Mouse (Mus musculus) forelimb bud, embryonic 11.5 days (tissue): ENCODE data around the gene Pum1.

ENCODE experiments used
- DNase-seq: peaks from one replicate; pipeline ENCODE4 v3.0.0-alpha.2; 2012; ENCODE audit warnings: low read depth, low spot score

The Pum1 gene

DNA sequence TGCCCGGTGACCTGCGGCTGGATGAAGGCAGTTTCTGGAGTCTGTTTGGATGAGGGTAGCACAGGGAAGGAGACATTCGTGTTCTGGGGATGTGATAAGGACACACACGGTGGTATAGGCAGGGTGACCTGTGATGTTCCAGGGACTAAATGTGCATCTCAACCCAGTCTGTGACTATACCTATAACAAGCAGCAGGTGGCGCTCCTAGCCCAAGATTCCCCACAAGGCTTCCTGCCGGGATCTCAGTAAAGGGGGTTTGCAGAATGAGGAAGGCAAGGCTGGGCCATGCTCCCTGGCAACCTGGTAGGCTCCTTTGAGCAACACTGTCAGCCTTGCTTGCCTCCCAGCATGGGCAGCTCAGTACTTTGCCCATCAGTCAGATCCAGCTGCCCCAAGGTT is 127.1 kb downstream of the Pum1 start:
- peak; percentile 91 for DNase-seq

DNA sequence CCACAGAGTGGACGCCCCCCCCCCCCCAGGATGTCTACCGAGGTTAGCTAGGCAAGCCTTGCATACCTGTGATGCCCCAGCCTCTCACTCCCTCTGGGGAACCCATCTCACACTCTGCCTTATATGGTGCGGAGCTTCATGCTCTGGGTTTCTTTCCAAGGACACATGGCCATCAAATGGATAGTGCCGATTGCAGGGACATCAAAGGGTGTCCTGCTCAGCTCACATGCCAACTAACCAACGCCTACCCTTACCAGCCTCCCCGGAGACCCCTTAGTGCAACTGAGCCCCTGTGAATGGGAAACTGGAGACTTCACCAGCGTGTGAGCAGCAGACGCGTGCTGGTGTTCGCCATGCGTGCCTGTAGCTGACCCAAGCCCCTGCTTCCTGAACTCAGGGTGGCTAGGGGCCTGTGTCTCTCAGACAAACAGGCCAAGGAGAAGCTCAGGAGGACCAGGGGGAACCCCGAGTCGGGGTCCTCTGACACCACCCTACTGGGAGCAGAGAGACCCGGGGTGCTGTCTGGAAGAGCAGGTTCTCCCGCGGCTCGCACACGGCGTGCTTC is 128.8 kb downstream of the Pum1 start:
- DNase-seq: peak; percentile 31

DNA sequence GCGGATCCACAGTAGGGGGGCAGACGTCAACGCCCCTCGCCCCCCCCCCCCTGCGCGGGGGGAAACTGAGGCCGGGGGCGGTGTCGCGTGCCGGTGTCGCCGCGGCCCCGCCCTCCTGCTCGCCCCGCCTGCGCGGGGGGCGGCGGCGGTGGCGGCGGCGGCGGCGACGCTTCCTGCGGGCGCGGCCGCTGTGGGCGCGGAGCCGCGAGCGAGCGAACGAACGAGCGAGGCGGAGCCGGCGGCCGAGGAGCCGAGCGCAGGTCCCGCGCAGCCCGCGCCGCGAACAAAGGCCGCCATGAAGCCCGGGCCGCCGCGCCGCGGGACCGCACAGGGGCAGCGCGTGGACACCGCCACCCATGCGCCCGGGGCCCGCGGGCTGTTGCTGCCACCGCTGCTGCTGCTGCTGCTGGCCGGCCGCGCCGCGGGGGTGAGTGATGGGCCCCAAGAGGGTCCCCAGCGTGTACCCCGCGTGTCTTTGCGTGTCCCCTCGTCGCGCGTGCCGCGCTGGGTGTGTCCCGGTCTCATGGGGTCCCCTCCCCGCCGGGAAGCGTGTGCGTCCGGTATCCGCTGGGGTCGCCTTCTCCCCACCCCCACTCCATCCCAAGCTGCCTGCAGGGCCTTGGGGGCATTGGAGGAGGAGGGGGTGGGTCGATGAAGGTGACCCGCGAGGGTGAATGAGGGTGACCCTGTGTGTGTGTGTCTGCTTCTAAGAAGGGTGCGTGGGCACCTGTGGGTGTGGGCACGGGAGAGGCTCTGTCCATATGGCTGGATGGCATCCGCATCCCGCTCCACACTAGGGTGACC is 129.5 kb downstream of the Pum1 start, which contains the start of gene Sdc3:
Gene Sdc3, plus strand, starts transcription at position 162 of the 804 bp plus-strand sequence.
- no peak for DNase-seq

DNA sequence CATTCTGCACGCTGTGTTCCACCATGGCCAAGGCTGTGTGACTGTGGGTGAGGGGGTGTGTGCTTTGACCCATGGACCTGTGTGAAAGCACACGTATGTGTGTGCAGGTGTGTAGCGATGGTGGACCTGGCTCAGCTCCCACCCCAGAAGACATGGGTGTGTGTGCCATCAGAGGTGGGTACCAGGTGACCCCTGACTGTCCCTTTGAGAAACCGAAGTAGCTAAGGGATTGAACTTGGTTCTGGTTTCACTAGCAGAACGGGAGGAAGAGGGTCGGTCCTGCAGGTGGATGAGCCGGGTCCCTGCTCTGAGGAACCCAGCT is 130.0 kb downstream of the Pum1 start:
- DNase-seq: no peak

DNA sequence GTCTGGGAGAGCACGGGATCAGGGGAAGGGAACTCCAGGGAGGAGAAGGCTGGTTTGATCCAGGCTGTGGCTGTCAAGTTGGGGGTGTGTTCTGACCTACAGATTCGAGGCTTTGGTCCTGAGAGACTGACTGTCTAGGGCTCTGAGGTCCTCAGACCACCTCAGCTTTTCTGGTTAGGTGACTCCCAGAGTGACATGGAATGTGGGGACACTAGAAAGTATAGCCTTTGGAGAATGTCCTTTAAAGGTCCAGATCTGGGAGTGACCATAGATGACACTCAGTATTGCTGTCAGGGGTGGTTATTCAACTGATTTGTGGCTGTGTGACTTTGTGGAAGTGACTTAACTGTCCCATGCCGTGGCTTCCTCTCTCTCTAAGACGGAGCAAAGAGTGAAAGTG is 131.7 kb downstream of the Pum1 start:
- no peak for DNase-seq

DNA sequence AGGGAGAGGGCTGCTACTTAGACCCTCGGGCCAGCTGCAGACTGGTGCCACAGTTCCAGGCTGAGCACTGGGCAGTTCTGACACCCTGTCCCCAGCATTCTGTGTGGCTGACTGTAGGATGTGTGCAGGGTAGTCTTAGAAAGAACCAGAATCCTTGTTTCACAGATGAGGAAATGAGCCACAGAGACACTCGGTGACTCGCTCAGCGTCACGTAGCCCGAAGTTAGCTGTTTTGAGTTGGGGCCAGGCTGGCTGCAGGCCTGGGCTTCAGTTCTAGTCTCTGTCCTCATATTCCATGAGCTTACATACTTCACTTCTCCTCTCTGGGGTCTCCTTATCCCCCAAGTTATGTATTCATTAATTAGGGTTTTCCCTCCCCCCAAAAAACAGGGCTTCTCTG is 132.8 kb downstream of the Pum1 start:
- DNase-seq: no peak

DNA sequence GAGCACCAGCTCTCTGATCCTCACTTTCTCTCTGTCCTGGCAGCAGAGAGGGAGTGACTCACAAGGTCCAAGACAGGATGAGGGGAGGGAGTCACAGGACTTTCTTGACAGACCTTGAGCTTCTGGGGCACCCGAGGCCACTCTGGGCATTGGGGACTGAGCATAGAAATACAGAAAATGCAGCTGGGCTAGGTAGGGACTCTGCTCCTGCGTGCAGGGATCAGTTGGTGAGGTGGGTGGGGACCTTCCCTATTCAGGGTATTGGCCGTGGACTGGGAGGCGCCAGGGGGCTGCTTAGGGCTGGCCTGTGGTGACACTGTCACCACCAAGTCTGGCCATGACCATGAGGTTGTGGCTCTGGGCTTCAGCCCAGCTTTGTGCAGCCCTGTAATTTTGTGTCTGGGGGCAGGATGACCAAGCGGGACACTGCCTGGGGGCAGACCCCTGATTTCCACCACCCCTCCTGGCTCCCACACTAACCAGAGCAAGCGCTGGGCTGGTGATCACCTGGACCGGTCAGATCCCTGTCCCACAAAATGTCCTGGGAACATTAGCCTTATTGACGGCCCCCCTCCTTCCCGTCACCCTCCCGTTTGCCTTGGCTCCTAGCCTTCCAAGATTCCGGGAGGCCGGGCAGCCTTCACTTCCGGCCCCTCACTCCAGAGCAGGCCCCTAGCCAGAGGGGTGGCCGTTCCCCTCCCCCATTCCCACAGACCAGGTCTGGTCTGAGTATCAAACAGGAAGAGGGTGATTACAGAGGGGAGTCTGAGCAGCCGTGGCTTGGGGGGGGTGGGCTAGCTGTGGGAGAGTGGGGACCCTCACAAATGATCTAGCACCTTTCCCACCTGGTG is 134.3 kb downstream of the Pum1 start:
- peak; percentile 58 for DNase-seq

DNA sequence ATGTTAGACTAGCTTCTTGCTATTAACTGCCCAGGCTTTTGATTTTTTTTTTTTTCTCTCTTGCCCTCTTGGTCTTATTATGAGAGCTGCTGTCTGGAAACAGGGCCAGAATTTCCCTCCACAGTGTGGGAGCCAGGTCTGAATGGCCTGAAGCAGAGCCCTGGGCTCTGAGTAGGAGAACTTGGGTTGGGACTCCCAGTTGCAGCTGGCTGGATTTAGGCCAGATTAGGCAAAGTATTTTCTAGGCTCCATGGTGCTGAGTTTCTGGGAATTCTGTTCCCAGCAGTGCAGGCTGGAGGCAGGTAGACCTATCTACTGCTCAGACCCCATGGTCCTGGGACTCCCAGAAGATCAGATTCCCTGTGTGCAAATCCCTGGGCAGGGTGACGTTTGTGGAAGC is 135.3 kb downstream of the Pum1 start:
- DNase-seq: no peak

DNA sequence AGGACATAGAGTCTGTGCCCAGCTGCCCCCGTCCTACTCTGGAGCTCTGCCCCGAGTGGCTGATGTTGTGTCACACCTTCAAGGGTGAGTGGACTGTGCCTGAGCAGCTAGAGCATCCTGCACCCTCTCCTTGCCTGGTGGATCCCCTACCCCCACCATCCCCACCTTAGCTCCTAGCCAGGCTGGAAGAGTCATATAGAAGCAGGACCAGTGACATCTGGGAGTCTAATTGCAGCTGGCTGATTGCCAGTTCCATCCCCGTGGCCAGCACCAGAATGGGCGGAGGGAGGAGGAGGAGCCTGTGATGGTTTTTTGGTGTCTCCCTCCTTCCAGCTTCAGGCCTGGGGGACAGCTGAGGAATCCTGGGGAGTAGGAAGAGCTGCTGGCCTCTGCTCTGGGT is 136.0 kb downstream of the Pum1 start:
- DNase-seq: no peak

DNA sequence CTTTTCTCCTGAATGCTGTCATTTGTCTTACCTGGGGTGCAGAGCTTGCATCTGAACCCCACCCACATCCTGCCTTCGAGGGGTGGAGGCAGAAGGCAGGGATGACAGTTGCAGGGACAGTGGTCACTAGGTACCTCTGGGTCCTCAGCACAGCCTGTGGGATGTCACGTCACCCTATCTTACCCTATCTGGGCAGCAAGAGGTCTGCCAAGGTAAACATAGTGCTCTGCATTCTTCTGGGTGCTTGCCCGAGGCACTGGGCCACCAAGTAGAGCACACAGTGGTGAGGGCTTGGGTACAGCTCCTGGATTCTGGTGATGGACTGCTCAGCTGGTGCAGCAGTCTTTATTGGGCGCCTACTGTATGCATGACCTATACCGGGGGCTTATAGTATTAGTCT is 136.5 kb downstream of the Pum1 start:
- no peak for DNase-seq

DNA sequence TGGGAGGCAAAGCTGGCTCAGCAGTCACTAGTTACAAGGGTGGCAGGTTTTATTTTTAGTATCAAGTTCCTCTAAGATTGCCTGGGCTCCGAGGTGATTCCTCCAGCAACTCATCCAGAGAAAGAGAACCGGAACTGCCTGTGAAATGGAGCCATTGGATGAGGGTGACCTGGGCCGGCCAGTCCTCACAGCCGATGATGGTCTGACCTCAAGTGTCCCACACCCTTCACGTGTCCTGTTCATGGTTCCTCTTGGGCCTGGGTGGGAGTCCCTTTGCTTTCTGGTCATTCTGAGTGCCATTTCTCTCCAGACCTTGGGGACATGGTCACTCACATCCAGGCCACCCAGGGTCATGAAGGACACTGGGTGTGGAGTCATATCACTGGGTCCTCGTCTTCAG is 137.0 kb downstream of the Pum1 start:
- no peak for DNase-seq

DNA sequence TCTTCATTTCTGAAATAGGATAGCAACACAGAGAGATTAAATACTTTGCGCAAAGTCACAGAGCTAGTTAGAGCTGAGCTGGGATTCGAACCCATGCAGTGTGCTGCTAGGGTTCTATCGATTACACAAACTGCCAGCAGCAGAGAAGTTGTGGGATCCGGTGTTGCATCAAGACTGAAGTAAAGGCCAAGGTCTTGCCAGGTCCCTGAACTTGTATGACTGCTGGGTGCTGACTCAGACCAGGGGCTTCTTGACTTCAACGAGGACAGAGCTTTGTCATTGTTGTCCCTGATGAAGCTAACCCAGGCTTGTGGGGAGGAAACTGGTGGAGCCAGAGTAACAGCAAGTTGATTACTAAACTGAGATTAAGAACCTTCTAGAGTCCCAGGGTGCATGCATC is 138.1 kb downstream of the Pum1 start:
- DNase-seq: no peak

DNA sequence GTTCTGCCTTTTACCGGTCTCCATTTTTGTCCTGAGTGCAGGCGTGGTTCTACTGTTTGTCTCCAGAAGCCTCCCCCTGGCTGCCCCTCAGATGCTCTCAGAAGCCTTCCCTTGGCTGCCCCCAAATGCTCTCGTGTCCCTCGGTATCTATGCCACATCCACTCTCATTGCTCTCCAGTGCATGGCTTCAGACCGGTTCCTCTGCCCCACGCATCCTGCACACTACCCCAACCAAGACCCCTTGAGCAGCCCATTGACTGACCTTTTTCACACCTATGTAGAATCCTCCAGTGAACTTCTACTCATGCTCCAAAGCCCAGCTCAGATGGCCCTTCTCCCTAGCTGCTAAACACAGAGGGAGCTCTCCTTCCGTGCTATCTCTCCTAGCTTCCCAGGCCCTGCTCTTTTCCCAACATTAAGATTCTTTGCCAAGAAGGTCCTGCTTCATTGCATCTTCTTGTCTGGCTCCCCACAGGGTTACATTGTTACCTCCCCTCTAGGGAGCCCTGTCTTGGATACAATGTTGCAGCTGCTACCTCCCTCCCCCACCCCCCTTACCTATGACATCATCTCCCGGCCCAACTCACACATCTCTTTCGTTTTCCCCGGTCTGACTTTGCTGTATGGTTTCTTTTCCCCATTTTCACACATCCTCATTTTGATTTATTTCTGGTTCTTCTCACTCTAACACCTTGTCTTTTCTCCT is 138.7 kb downstream of the Pum1 start:
- no peak for DNase-seq

DNA sequence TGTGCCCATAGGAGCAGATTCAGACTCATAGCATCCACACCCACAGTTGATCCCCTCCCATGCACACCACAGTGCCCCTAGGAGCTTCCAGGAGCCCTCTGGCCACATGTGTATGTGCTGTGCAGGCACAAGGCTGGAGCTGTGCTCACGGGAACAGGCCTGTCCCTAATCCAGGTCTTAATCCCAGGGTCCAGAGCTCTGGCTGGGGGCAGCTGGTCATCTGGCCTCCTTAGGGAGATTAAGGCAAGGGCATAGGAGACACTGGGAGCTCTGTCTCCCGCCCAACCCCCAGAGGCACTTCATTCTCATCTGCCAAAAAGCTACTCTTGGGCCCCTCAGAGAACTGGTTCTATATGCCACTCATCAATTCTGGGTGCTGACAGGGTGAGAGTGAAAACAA is 140.5 kb downstream of the Pum1 start:
- no peak for DNase-seq

DNA sequence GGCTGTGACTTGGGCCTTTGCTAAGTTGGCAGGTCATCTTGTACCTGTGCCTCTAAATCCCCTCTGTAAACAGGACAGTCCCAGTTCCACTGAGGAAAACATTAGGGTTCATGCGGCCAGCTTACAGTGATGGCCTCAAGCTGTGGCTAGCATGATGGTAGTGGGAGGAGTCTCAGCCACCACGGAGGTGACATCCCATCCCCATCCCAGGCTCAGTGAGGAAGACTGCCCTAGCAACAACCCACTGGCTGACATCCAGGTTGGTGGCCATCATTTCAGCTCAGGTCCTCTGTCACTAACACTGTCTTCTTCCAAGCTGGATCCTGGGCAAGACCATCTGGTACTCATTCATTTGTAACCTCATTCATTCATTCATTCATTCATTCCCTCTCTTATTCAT is 141.2 kb downstream of the Pum1 start:
- no peak for DNase-seq

DNA sequence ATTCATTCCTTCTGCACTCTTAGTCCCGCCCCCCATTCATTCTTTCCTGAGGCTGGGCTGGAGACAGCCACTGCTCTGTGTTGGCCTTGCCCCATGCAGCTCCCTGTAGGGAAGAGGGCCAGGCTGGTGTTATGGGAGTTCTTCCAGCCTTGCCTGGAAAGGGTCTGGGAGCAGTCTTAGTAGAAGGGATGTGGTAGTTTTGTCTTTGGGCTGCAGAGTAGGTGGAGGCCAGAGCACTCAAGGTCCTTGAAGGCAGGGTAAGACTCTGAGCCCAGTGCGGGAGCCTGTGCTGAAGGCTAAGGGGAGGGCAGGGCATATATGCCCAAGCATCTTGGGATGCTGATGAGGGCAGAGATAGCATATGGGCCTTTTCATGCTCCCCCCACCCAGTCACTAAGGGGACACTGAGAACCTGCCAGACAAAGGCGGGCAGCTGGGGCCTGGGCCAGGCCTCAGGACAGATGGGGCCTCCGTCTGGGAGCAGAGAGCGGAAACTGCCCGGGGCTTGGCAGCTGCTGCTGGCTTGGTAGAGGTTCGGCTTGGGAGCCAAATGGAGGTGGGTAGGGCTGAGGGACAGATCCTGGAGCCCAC is 141.7 kb downstream of the Pum1 start:
- no peak for DNase-seq

DNA sequence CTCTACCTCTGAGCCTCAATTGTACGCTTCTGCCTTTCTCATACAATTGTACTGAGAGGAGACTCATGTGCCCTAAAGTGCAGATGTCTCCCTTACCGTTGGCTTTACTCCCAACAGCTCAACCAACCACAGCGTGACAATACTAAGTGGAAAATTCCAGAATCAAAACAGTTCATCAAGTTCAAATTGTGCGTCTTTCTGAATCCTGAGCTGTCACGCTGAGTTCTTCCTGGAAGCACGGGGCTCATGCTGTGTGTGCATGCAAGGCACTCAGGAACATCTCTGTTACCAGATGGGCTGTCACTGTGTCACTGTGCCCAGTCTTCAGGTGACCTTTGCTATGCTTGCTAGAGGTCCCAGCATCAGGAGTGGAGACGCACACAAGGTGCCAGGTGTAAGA is 142.6 kb downstream of the Pum1 start:
- no peak for DNase-seq

DNA sequence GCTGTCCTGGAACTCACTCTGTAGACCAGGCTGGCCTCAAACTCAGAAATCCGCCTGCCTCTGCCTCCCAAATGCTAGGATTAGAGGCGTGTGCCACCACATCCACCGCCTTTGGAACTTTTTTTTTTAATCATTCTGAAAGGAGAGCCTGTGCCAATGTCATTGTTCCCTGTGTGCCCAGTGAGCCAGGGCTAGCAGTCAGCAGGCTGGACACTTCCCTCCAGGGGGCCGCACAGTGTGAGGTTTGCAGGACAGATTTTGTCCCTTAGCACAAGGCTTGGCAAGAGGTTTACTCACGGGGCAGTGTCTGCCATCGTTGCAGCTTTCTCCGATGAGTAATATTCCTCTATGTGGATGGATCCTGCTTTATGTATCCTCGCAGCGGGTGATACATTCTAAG is 143.6 kb downstream of the Pum1 start:
- DNase-seq: no peak

DNA sequence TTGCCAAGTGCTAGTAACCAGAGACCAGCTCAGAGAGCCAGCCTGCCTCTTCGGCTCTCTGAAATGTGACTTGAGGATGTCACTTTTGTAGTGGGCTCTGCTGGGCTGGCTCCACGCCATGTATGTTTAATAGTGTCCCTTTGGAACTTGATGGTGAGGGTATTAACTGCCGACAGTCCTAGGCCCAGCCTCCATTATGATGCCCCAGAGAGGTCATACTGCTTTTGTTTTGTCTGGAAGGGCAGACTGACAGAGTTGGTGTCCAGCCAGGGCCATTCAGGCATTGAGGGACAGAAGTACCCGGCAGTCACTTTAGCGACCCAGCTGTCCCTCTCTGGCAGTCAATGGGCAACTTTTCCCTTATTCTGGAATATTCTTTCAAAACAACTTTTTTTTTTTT is 146.7 kb downstream of the Pum1 start:
- no peak for DNase-seq

DNA sequence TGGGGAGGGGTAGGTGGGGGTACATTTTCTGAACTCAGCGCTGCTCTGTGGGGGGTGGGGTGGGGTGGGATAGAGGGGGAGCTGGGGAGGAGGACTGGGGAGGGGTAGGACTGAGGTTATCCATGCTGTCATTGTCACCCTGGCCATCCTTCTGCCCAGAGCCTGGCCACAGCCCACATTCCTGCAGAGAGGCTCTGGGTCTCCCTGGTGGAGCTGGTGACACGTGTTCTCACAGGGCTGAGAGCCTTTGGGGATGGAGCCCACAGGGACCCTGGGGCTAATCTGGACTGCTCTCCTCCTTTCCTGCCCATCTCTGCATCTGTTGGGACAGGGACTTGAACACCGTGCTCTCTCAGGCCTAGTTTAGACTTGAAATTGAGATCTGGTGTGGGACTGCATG is 147.7 kb downstream of the Pum1 start:
- no peak for DNase-seq

DNA sequence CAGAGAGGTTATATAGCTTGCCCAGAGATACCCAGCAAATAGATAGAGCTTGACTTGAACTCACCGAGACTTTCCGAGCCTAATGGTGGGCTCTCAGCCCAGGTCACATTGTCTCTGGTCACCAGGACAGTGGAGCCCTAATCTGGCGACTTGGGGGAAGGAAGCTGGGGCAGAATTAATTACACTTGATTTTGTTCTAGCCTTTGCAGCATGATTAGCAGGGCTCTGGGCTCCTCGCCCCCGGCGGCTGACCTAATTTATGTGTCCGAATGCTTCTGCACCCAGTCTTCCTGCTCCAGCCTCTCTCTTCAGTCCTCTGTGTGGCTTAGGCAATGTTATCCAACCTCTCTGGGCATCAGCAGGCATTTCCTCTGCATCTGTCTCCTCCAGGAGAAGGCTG is 148.3 kb downstream of the Pum1 start:
- DNase-seq: no peak

DNA sequence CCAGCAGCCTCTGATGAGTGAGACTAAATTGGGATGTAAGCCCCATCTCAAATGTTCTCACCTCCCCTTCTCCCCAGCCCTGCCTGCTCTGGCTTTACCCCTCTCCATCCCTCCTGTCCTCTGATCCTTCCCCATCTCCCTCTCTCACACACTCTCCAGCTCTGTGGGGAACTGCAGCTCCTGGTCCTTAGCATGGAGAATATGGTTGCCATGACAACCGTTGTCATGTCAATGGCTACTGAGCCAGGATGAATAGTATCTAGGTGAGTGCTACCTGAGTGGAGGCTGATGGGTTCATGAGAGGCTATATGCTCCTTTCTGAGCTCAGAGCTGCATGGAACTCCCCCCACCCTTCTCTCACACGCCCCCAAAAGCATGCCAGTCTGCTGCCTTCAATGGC is 150.8 kb downstream of the Pum1 start:
- no peak for DNase-seq
